Mouse (Mus musculus): ENCODE measurements around the gene Pcdh15.

GRCm38 (mm10) chr10:74217268-74217667 is 1118.1 kb downstream of the Pcdh15 start:
- TF ChIP-seq GATA1 (IDR thresholded peaks at IDR 0.05; ENCODE audit: low read length) (no peak), TAL1 (IDR thresholded peaks at IDR 0.05; ENCODE audit: low read length) (no peak)
